Mouse (Mus musculus) inflammation-experienced regulatory T-cells, adult 16 weeks (primary cell): ENCODE data around the gene Abcb9. TPM values are rescaled to one million over a fixed set of nuclear protein-coding genes. Genes with fewer than 3 reads are reported as not detected.

ENCODE experiments used
- polyA plus RNA-seq: library from polyadenylated mRNA; unstranded; fragments of 100-300 nt; shearing (Covaris generic); gene quantifications from one replicate; pipeline ENCODE4 v1.2.1, GENCODE M21; 2017

The Abcb9 gene
- 58.8 TPM for polyA plus RNA-seq

DNA sequence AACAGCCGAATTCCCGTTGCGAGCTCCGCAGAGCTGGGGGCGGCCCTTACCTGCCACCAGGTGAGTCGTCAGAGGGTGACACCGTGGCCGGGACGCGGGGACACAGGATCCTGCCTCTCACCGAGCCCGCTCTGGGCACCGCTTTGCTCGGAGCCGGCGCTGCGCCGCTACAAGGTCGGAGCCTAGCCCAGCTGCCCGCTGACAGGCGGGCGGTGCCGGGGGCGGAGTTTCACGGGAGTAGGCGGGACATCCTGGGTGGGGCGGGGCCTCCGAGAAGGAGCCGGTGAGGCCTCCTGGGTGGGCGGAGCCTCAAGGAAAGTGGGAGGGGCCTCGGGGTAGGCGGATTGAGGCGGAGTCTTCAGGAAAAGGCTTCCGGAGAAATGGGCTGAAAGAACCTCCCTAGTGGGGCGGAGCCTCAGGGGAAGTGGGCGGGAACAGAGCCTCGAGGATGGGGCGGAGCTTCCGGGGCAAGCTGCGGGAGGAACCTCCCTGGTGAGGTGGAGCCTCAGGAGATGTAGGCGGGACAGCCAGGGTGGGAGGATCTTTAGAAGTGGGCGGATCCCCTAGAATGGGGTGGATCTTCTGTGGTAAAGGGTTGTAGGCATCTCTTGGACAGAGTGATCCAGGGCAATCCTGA is at the start of gene Abcb9:
TSS of gene Abcb9 (minus strand) at position 203 of the 637 bp plus-strand sequence.

DNA sequence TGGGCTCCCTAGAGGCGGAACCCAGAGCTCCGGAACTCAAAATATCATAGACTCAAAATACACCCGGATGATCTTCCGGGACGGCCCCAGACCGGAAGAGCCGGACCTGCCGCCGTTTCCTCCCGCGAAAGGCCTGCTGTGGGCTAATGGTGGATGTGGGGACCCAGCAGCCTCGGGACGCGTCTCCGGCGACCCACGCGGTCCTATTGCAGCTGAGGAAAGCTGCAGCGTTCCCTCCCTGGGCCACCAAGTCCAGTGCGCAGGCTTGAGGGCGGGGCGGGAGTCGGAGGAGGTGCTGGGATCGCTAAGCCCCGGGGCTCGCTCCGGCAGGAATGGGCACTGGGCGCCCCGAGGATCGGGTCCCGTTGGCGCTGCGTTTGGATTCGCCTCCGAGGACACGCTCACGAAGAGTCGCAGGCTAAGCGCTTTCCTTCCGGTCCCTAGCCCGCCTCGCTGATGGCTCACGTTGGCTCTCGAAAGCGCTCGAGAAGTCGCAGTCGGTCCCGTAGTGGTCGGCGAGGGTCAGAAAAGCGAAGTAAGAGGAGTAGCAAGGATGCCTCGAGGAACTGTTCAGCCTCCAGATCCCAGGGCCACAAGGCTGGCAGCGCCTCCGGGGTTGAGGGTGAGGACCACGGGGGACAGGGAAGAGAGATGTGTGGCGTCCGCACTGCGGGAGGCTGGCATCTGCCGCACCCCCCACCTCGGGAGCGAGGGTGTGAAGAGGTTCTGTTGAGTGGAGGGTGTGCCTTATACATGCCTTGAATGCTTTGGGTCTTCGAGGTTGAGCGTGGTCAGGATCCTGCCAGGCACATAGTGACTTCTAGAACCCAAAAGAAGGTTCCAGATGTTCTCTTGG is 20.6 kb upstream of the Abcb9 start, which contains the start of gene Arl6ip4:
TSS of gene Arl6ip4 (plus strand) at position 100 of the 856 bp plus-strand sequence.

GRCm38 (mm10) chr5:124111742-124112497 is 16.3 kb upstream of the Abcb9 start, which contains the start of gene Ogfod2:
Gene Ogfod2, plus strand, starts transcription at chr5:124112297.

GRCm38 (mm10) chr5:124032001-124032508 is 63.5 kb downstream of the Abcb9 start, which contains the start of gene Vps37b:
Gene Vps37b, minus strand, starts transcription at chr5:124032270.

Other genes starting within 250 kb of the Abcb9 start
- gene Hcar2, start 230.3 kb downstream of the Abcb9 start, polyA plus RNA-seq: 1.2 TPM
- not detected for gene Hcar1, start 215.8 kb downstream of the Abcb9 start, polyA plus RNA-seq
- gene Denr, start 188.6 kb downstream of the Abcb9 start, polyA plus RNA-seq: 106 TPM
- gene Gm43518, start 168.4 kb downstream of the Abcb9 start, polyA plus RNA-seq: 5.3 TPM
- gene Ccdc62, start 165.1 kb downstream of the Abcb9 start, polyA plus RNA-seq: 7.5 TPM
- 77.8 TPM for gene Hip1r, start 122.2 kb downstream of the Abcb9 start, polyA plus RNA-seq
- 62.1 TPM for gene Vps37b, start 63.5 kb downstream of the Abcb9 start, polyA plus RNA-seq
- 37.3 TPM for gene Ogfod2, start 16.5 kb upstream of the Abcb9 start, polyA plus RNA-seq
- gene Arl6ip4, start 20.3 kb upstream of the Abcb9 start, polyA plus RNA-seq: 110 TPM
- gene Pitpnm2, start 154.0 kb upstream of the Abcb9 start, polyA plus RNA-seq: 11.9 TPM
- gene Mphosph9, start 232.2 kb upstream of the Abcb9 start, polyA plus RNA-seq: 28.1 TPM
- 14.1 TPM for gene 2810006K23Rik, start 232.3 kb upstream of the Abcb9 start, polyA plus RNA-seq